Mouse (Mus musculus) heart, adult 2 months (tissue): Measurements from ENCODE around the gene Mllt3.

Experiments
- EP300 ChIP-seq: fragments of 200-500 bp; IDR thresholded peaks from 2 replicates; pipeline ENCODE4 v1.6.1; 2011; ENCODE audit warnings: low read depth, low read length, control low read depth; ENCODE audit not compliant: insufficient read depth
- POLR2A ChIP-seq: fragments of 200-500 bp; IDR thresholded peaks from 2 replicates; pipeline ENCODE4 v1.6.1; 2011; ENCODE audit warnings: mild to moderate bottlenecking, low read depth, low read length, control low read depth; ENCODE audit not compliant: insufficient read depth

GRCm38 (mm10) chr4:88020421-88020820 is 12.7 kb downstream of the Mllt3 start:
- no peak for TF ChIP-seq POLR2A
- TF ChIP-seq EP300: no peak
